Mouse (Mus musculus) midbrain, embryonic 16.5 days (tissue): ENCODE measurements around the gene Olfr763. TPM values are rescaled to one million over a fixed set of nuclear protein-coding genes. Genes with fewer than 3 reads are reported as not detected.
A peak's percentile ranks its signal among the peaks of the same experiment; 100 is the strongest.
"Not testable (repeated sequence)": the region's sequence is repeated elsewhere in the genome, so short reads cannot be mapped to it uniquely, and the experiment has no call there.

ENCODE experiments used
- ATAC-seq: fragments of 200-750 bp; cut with Nextera tagmentation; 2 replicates; pipeline ENCODE4 v1.8.0; 2017; ENCODE audit warnings: moderate TSS enrichment
- H3K27ac ChIP-seq: fragments of 300-500 bp; sonication (generic); 2 replicates; pipeline ENCODE4 v1.5.1; 2014; ENCODE audit warnings: mild to moderate bottlenecking, low read length, mixed read lengths
- H3K27me3 ChIP-seq: fragments of 300-500 bp; sonication (generic); 2 replicates; pipeline ENCODE4 v1.6.1; 2014; ENCODE audit warnings: low read depth, low read length, mixed read lengths; ENCODE audit not compliant: control insufficient read depth, insufficient read depth
- H3K36me3 ChIP-seq: fragments of 300-500 bp; sonication (generic); 2 replicates; pipeline ENCODE4 v1.6.1; 2014; ENCODE audit warnings: mild to moderate bottlenecking, low read length, moderate library complexity, mixed read lengths; ENCODE audit not compliant: control insufficient read depth, insufficient read depth
- H3K4me1 ChIP-seq: fragments of 300-500 bp; sonication (generic); 2 replicates; pipeline ENCODE4 v1.6.1; 2014; ENCODE audit warnings: mild to moderate bottlenecking, low read length, mixed read lengths; ENCODE audit not compliant: control insufficient read depth, insufficient read depth
- H3K4me2 ChIP-seq: fragments of 300-500 bp; sonication (generic); 2 replicates; pipeline ENCODE4 v1.6.1; 2014; ENCODE audit warnings: mild to moderate bottlenecking, low read length, mixed read lengths
- H3K4me3 ChIP-seq: fragments of 300-500 bp; sonication (generic); 2 replicates; pipeline ENCODE4 v1.5.1; 2014; ENCODE audit warnings: low read depth, mild to moderate bottlenecking, low read length, moderate library complexity, mixed read lengths
- H3K9ac ChIP-seq: fragments of 300-500 bp; sonication (generic); 2 replicates; pipeline ENCODE4 v1.6.1; 2014; ENCODE audit warnings: low read depth, low read length, mixed read lengths
- H3K9me3 ChIP-seq: fragments of 300-500 bp; sonication (generic); replicated peaks from 2 replicates; pipeline ENCODE4 v1.6.1; 2014; ENCODE audit warnings: mild to moderate bottlenecking, low read length, mixed read lengths; ENCODE audit not compliant: control insufficient read depth, poor library complexity, severe bottlenecking
- WGBS: fragments of 180-500 bp; shearing (Covaris S2); extraction: QIAGEN DNeasy Blood & Tissue Kit; methylation state at CpG from one replicate; pipeline ENCODE4 v1.1.7; 2014; 5-methylcytosine and 5-hydroxymethylcytosine counted together
- polyA plus RNA-seq: library from polyadenylated mRNA; unstranded; fragments of >200 nt; fragmentation: Nextera tagmentation; extraction: Ambion mirVana; gene quantifications from 2 replicates; pipeline ENCODE4 v1.2.1, GENCODE M21; 2015

Olfr763 gene
- polyA plus RNA-seq, 1 experiment from 2014 or later: not detected

DNA sequence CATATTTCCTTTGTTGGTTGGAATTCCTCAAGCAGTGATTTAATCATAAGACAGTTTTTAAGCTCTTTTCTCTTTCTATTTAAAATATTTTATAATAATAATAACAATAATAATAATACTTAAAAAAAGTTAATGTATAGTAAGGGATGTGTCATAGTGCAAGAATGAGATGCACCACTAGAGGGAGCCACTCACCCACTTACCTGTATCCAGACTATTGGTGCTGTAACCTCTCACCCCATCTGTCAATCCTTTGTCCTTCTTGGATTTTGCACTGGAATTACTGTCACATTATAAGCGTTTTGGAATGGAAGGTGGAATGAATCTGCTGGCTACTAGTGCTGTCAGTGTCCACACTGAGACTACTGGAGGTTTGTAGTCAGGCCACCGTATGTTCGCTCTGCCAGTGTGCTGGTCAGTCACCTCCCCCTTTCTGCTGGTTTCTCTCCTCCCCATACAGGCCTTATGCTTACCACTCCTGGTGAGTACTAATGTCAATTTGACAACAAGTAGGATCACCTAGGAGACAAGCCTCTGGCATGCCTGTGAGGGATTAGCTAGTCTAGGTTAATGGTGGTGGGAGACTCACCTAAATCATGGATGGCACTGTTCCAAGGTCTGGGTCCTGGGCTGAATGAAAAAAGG, 15.5 kb downstream of the Olfr763 start:
- no peak overlapping the region for H3K4me2 ChIP-seq
- H3K27me3 ChIP-seq: no peaks in the 10 kb centered on the region
- peak; percentile 82 for ATAC-seq
- H3K36me3 ChIP-seq: no peaks in the 10 kb centered on the region
- H3K4me3 ChIP-seq: no peak overlapping the region
- H3K9me3 ChIP-seq: no peaks in the 10 kb centered on the region
- H3K27ac ChIP-seq: no peak overlapping the region
- 52% methylated on average over 3 of the region's 3 CpGs for WGBS
- no peak overlapping the region for H3K9ac ChIP-seq
- H3K4me1 ChIP-seq: 0 out of 2 replicates have a peak, but pooled peaks cover 3% of the 10 kb centered on the region

DNA sequence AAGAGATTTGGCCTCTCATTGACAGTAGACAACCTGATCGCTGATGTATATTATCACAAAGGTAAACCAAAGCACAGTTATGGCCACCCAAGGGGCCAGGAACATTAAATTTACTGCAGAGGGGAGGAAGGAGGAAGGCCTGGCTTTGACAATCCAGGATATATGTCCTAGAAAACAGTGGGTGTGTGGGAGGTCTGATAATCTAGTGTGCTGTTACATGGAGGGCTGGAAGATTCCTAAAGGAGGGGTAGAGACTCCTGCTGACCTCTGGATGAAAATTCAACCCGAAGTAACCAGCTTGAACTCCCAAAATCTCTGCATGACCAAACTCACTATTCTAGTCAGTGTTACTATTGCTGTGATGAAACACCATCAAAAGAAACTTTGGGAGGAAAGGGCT, 17.8 kb downstream of the Olfr763 start:
- WGBS: 81% methylated on average over 2 of the region's 2 CpGs
- no peak overlapping the region for H3K9ac ChIP-seq

DNA sequence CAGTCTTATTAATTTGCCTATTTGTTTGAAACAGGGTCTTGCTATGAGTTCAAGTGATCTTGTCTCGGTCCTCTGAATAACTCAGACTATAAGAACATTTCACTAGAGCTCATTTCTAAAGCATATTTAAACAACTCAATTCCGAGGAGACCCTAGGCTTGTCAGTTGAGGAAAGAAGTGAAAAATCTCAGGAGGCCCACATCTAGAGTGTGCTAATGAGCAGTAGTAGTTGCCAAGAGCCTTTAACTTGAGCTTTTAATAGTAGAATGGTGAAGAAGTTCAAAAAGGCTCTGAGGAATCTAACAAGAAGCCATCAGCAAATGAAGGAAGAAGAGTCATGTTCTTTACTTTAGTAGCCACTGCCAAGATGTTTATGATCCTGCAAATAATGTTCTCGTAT, 29.2 kb downstream of the Olfr763 start, which contains the start of gene Olfr764-ps1:
Olfr764-ps1 (minus strand) TSS at position 101 of the 400 bp plus-strand sequence.
- Histone ChIP-seq H3K9me3 (no peaks in the 10 kb centered on the region), H3K4me2 (no peak within 1 kb of the TSS)
- 81% methylated on average over 3 of the region's 3 CpGs for WGBS

More for the DNA sequence above, 17.8 kb downstream of the Olfr763 start:
- Histone ChIP-seq H3K27me3 (no peaks in the 10 kb centered on the region), H3K4me2 (no peak overlapping the region), H3K9me3 (no peaks in the 10 kb centered on the region), H3K36me3 (no peaks in the 10 kb centered on the region), H3K4me1 (0 out of 2 replicates have a peak, but pooled peaks cover 3% of the 10 kb centered on the region), H3K4me3 (no peak overlapping the region), H3K27ac (no peak overlapping the region)
- ATAC-seq: no peak

DNA sequence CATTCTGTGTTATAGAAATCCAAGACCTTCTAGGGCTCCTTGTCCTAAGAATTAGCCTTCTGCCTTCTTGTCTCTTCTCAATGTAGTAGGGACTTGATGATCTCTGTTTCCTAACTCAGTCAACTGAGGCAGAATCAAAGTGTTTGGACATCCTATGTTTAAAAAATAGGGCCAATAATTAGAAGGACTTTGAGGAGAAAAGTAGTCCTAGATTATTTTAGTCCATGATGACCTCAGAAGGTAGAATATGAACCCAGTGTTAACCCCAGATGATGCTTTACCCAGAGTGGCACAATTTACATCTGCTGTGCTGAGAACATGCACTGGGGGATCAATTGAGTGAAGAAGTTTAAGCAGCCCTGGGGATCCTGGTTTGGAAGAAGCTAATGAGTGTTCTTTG, 39.3 kb downstream of the Olfr763 start, which contains the start of gene Olfr765:
Olfr765 (minus strand) TSS at position 101 of the 400 bp plus-strand sequence.
- not testable (repeated sequence) for H3K4me3 ChIP-seq, H3K9ac ChIP-seq, H3K27me3 ChIP-seq, H3K4me1 ChIP-seq, H3K27ac ChIP-seq, H3K9me3 ChIP-seq, H3K36me3 ChIP-seq, H3K4me2 ChIP-seq, ATAC-seq

More for the DNA sequence above, 29.2 kb downstream of the Olfr763 start, which contains the start of gene Olfr764-ps1:
- Histone ChIP-seq H3K4me1 (no peaks in the 10 kb centered on the region), H3K27ac (no peak within 1 kb of the TSS), H3K9ac (no peak within 1 kb of the TSS), H3K4me3 (no peak within 1 kb of the TSS), H3K27me3 (no peaks in the 10 kb centered on the region), H3K36me3 (no peaks in the 10 kb centered on the region)
- no peak for ATAC-seq

Other genes starting within 250 kb of the Olfr763 start
- gene Mmp19, start 219.9 kb upstream of the Olfr763 start, polyA plus RNA-seq: 0.51 and 0.88 TPM in 2 replicates
- gene Dnajc14, start 206.7 kb upstream of the Olfr763 start, polyA plus RNA-seq: 54.2 and 59.5 TPM in 2 replicates
- gene Tmem198b, start 206.4 kb upstream of the Olfr763 start, polyA plus RNA-seq: 14.8 and 16.1 TPM in 2 replicates
- 143 and 152 TPM in 2 replicates for gene Sarnp, start 193.5 kb upstream of the Olfr763 start, polyA plus RNA-seq
- 17.7 and 18.6 TPM in 2 replicates for gene Ormdl2, start 189.1 kb upstream of the Olfr763 start, polyA plus RNA-seq
- gene Gdf11, start 119.1 kb upstream of the Olfr763 start, polyA plus RNA-seq: 7.6 and 7.9 TPM in 2 replicates
- 152 and 195 TPM in 2 replicates for gene Cd63, start 109.8 kb upstream of the Olfr763 start, polyA plus RNA-seq
- gene Rdh5, start 87.9 kb upstream of the Olfr763 start, polyA plus RNA-seq: 13.6 TPM in 2 replicates
- gene Bloc1s1, start 86.8 kb upstream of the Olfr763 start, polyA plus RNA-seq: 227 and 228 TPM in 2 replicates
- gene Itga7, start 77.0 kb upstream of the Olfr763 start, polyA plus RNA-seq: 6.1 and 9.2 TPM in 2 replicates
- gene Mettl7b, start 49.8 kb upstream of the Olfr763 start, polyA plus RNA-seq: not detected in 2 replicates
- not detected in 2 replicates for gene Olfr9, start 21.4 kb upstream of the Olfr763 start, polyA plus RNA-seq
- not detected in 2 replicates for gene Olfr764-ps1, start 29.1 kb downstream of the Olfr763 start, polyA plus RNA-seq
- gene Olfr765, start 39.2 kb downstream of the Olfr763 start, polyA plus RNA-seq: not detected in 2 replicates
- not detected in 2 replicates for gene Olfr766-ps1, start 58.2 kb downstream of the Olfr763 start, polyA plus RNA-seq
- not detected in 2 replicates for gene Olfr767, start 72.1 kb downstream of the Olfr763 start, polyA plus RNA-seq
- gene Olfr768, start 88.6 kb downstream of the Olfr763 start, polyA plus RNA-seq: not detected in 2 replicates
- not detected in 2 replicates for gene Olfr769, start 107.1 kb downstream of the Olfr763 start, polyA plus RNA-seq
- not detected in 2 replicates for gene Olfr770, start 128.2 kb downstream of the Olfr763 start, polyA plus RNA-seq
- gene Olfr771, start 154.0 kb downstream of the Olfr763 start, polyA plus RNA-seq: not detected in 2 replicates
- gene Olfr772, start 167.1 kb downstream of the Olfr763 start, polyA plus RNA-seq: not detected in 2 replicates
- not detected in 2 replicates for gene Olfr773, start 176.6 kb downstream of the Olfr763 start, polyA plus RNA-seq
- not detected in 2 replicates for gene Olfr774, start 225.4 kb downstream of the Olfr763 start, polyA plus RNA-seq
- gene Olfr775, start 237.6 kb downstream of the Olfr763 start, polyA plus RNA-seq: not detected in 2 replicates
- gene Olfr776, start 248.3 kb downstream of the Olfr763 start, polyA plus RNA-seq: not detected in 2 replicates